Mouse (Mus musculus) heart, postnatal 0 days (tissue): ENCODE measurements around the gene Tmem59. TPM values are rescaled to one million over a fixed set of nuclear protein-coding genes. Genes with fewer than 3 reads are reported as not detected.

ENCODE experiments used
- ATAC-seq: fragments of 200-750 bp; cut with Nextera tagmentation; 2 replicates; pipeline ENCODE4 v1.8.0; 2017; ENCODE audit warnings: low read depth, moderate number of reproducible peaks, moderate library complexity; ENCODE audit not compliant: insufficient read depth
- DNase-seq: peaks from one replicate; pipeline ENCODE4 v3.0.0-alpha.2; 2016; ENCODE audit warnings: low spot score
- H3K27ac ChIP-seq: fragments of 300-500 bp; sonication (generic); 2 replicates; pipeline ENCODE4 v1.5.1; 2014; ENCODE audit warnings: low read depth, mild to moderate bottlenecking
- H3K27me3 ChIP-seq: fragments of 300-500 bp; sonication (generic); 2 replicates; pipeline ENCODE4 v1.6.1; 2014; ENCODE audit warnings: low read length, mixed read lengths; ENCODE audit not compliant: control insufficient read depth, insufficient read depth
- H3K36me3 ChIP-seq: fragments of 300-500 bp; sonication (generic); replicated peaks from 2 replicates; pipeline ENCODE4 v1.6.1; 2014; ENCODE audit warnings: low read length, mixed read lengths; ENCODE audit not compliant: control insufficient read depth, insufficient read depth
- H3K4me1 ChIP-seq: fragments of 300-500 bp; sonication (generic); 2 replicates; pipeline ENCODE4 v1.6.1; 2014; ENCODE audit warnings: antibody characterized with exemption; ENCODE audit not compliant: control insufficient read depth, insufficient read depth
- H3K4me2 ChIP-seq: fragments of 300-500 bp; sonication (generic); 2 replicates; pipeline ENCODE4 v1.6.1; 2014; ENCODE audit warnings: low read depth, mild to moderate bottlenecking, low read length, moderate library complexity
- H3K4me3 ChIP-seq: fragments of 300-500 bp; sonication (generic); 2 replicates; pipeline ENCODE4 v1.5.1; 2014; ENCODE audit warnings: low read depth, low read length
- H3K9ac ChIP-seq: fragments of 300-500 bp; sonication (generic); replicated peaks from 2 replicates; pipeline ENCODE4 v1.6.1; 2014; ENCODE audit warnings: low read depth, low read length, mixed read lengths
- H3K9me3 ChIP-seq: fragments of 300-500 bp; sonication (generic); replicated peaks from 2 replicates; pipeline ENCODE4 v1.6.1; 2016; ENCODE audit warnings: low read length; ENCODE audit not compliant: control insufficient read depth
- CTCF ChIP-seq: IDR thresholded peaks from 2 replicates; pipeline ENCODE4 v1.5.1; 2016; ENCODE audit warnings: antibody characterized with exemption, control low read depth, low read depth
- EP300 ChIP-seq: IDR thresholded peaks from 2 replicates; pipeline ENCODE4 v1.6.1; 2016; ENCODE audit warnings: antibody characterized with exemption, low read depth
- WGBS: fragments of 180-500 bp; shearing (Covaris S2); extraction: QIAGEN DNeasy Blood & Tissue Kit; methylation state at CpG from one replicate; pipeline ENCODE4 v1.1.7; 2014; 5-methylcytosine and 5-hydroxymethylcytosine counted together
- polyA plus RNA-seq: library from polyadenylated mRNA; unstranded; fragments of >200 nt; fragmentation: Nextera tagmentation; extraction: Ambion mirVana; gene quantifications from 2 replicates; pipeline ENCODE4 v1.2.1, GENCODE M21; 2015
- total RNA-seq: library from RNA; depleted of rRNA; stranded (reverse); fragments of >200 nt; gene quantifications from 2 replicates; pipeline ENCODE4 v1.2.3, GENCODE M21; 2014; ENCODE audit warnings: low replicate concordance

The Tmem59 gene
- total and polyA plus RNA-seq, 2 experiments from 2014 or later: 156 to 323 TPM

DNA sequence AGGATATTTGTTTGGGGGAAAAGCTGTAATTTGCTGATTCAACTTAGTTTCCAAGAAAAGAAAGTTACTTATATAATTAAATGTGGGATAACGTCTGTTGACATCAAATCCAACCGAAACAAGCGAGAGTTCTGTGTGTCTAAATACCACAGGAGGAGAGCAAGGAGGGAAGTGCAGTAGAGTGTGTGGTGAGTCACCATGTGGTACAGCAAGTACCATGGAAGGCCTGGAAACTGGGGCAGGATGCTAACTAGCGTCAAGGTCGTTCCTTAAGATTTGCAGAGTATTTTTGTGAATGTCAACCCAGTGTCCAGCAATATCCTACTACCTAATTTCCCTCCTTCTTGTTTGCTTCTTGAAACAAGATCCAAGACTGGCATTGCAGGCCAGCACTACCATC is 19.9 kb downstream of the Tmem59 start:
- peaks cover 95% of the 10 kb centered on the region for H3K36me3 ChIP-seq

DNA sequence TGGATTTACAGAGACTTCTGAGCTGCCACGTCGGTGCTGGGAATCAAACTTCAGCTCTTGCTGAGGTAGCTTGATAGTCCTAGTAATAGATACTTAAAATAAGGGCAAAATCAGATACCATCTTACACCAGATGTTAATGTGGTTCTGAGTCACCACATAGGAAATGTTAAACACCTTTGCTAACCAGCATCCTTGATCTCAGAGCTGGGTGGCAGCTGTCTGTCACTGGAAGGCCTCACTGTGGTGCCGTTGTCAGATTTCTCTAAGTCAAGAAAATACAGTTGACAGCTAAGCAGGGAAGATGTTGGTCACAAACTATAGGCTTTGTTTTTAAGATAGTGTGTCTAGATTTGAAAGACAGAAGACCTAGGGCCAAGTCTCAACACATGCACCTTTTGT is 23.6 kb downstream of the Tmem59 start:
- Histone ChIP-seq H3K27ac (no peak overlapping the region; the same call in 1 of the 2 replicates), H3K4me2 (no peak overlapping the region), H3K4me1 (no peaks in the 10 kb centered on the region), H3K4me3 (no peak overlapping the region), H3K9me3 (no peaks in the 10 kb centered on the region), H3K9ac (no peak overlapping the region), H3K36me3 (peaks cover 69% of the 10 kb centered on the region), H3K27me3 (no peaks in the 10 kb centered on the region)
- no peak for DNase-seq
- TF ChIP-seq CTCF (no peak), EP300 (no peak)
- 92% methylated on average over 3 of the region's 3 CpGs for WGBS
- no peak for ATAC-seq

More for the DNA sequence above, 19.9 kb downstream of the Tmem59 start:
- ATAC-seq (no peak), DNase-seq (no peak)
- Histone ChIP-seq H3K4me2 (no peak overlapping the region), H3K4me3 (no peak overlapping the region), H3K9me3 (no peaks in the 10 kb centered on the region), H3K4me1 (no peaks in the 10 kb centered on the region), H3K27ac (no peak overlapping the region), H3K9ac (no peak overlapping the region), H3K27me3 (no peaks in the 10 kb centered on the region)
- 89% methylated on average over 5 of the region's 5 CpGs for WGBS
- no peak for TF ChIP-seq CTCF
- TF ChIP-seq EP300: no peak

- Histone ChIP-seq H3K27me3 (peaks cover 7% of the 10 kb centered on the region; the same call in 1 of the 2 replicates), H3K4me2 (no peak overlapping the region), H3K36me3 (peaks cover 64% of the 10 kb centered on the region), H3K4me1 (no peaks in the 10 kb centered on the region), H3K27ac (no peak overlapping the region), H3K9me3 (no peaks in the 10 kb centered on the region), H3K4me3 (no peak overlapping the region), H3K9ac (no peak overlapping the region)
- TF ChIP-seq CTCF: no peak
- no peak for TF ChIP-seq EP300
- DNase-seq: no peak
- whole genome bisulfite sequencing: 84% methylated on average over 7 of the region's 7 CpGs
- ATAC-seq: no peak
These were observed 24.8 kb downstream of the Tmem59 start for GRCm38 (mm10) chr4:107203001-107203400.

DNA sequence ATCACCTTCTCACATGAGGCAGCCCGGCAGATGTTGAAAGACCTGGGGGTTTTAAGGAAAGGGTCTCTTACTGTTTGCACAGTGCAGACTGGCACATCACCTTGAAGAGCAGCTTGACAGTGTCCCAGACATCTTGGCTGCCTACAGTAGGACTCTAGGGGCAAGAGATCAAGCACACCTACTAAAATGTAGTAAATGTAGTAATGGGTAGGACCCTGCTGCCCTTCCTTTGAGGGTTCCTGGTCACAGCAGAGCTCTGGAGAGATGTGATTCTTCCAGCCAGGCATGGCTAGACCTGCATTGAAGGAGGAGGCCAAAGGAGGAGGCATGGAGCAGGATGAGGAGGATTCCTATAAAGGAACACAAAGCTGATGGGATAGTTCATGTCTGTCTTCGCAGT is 28.8 kb downstream of the Tmem59 start:
- ATAC-seq: no peak
- 96% methylated on average over 2 of the region's 2 CpGs for WGBS
- peaks cover 26% of the 10 kb centered on the region for H3K36me3 ChIP-seq

DNA sequence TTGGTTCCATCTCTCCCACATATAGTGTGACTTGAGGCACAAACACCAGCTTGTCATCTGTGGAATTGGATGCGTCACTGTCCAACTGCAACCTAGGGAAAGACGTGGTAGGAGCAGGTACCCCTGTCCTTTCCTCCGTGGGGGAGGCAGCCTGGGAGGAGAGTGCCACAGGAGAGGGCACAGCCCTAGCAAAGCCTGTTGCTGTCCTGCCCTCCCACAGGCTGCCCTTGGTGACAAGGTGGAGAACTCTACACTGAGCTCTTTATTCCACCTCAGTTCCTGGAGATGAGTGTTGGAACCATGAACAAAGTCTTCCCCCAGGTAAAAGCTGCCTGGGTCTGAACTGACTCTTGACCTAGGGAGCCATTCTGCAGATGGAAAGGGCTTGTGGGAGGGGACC is 30.7 kb downstream of the Tmem59 start, which contains the start of gene Ldlrad1:
Ldlrad1 (plus strand) TSS at position 301 of the 400 bp plus-strand sequence.
- H3K4me1 ChIP-seq: no peaks in the 10 kb centered on the region
- 83% methylated on average over 3 of the region's 3 CpGs for WGBS
- no peak within 1 kb of the TSS for H3K4me2 ChIP-seq
- DNase-seq: no peak
- no peak within 1 kb of the TSS for H3K4me3 ChIP-seq
- no peak within 1 kb of the TSS for H3K9ac ChIP-seq
- H3K27ac ChIP-seq: no peak within 1 kb of the TSS
- TF ChIP-seq CTCF (no peak), EP300 (no peak)
- no peaks in the 10 kb centered on the region for H3K9me3 ChIP-seq
- no peak for ATAC-seq
- peaks cover 41% of the 10 kb centered on the region for H3K27me3 ChIP-seq
- H3K36me3 ChIP-seq: peaks cover 15% of the 10 kb centered on the region; the same call in 1 of the 2 replicates

More for the DNA sequence above, 28.8 kb downstream of the Tmem59 start:
- Histone ChIP-seq H3K4me3 (no peak overlapping the region), H3K4me1 (no peaks in the 10 kb centered on the region), H3K27me3 (peaks cover 23% of the 10 kb centered on the region; the same call in 1 of the 2 replicates), H3K27ac (no peak overlapping the region), H3K9me3 (no peaks in the 10 kb centered on the region), H3K9ac (no peak overlapping the region), H3K4me2 (no peak overlapping the region)
- no peak for DNase-seq
- TF ChIP-seq EP300 (no peak), CTCF (no peak)

DNA sequence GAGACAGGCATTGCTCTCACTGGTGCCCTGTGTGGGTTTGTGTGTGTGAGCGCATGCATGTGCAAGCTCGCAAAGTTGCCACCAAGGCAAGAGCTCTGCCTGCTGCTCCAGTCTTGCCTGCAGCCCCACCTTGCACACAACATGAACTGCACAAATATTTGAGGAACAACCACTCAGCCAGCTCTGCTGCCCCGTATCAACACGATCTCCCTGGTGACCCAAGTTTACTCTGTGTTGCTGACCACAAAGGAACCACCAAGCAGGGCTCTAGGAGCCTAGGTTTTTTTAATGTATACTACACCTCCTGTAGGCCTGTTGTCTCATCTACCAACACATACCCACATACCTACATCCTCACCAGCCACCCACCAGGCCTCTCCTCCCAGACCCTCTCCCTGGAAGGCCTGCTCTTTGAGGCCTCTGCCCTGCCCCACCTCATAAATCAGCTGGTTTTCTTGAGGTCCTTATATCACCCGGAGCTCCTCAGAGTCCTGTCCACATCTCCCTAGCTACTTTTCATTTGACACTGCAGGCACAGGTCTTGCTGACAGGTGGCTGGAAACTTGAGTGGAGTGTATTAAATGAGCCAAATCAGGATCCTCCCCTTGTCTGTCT is 32.4 kb downstream of the Tmem59 start:
- 72% methylated on average over 5 of the region's 5 CpGs for WGBS
- H3K4me3 ChIP-seq: no peak overlapping the region
- 0 out of 2 replicates have a peak, but pooled peaks cover 15% of the 10 kb centered on the region for H3K36me3 ChIP-seq
- DNase-seq (no peak), ATAC-seq (no peak)
- H3K9me3 ChIP-seq: no peaks in the 10 kb centered on the region
- TF ChIP-seq EP300 (no peak), CTCF (no peak)
- H3K4me2 ChIP-seq: no peak overlapping the region
- H3K9ac ChIP-seq: no peak overlapping the region
- no peaks in the 10 kb centered on the region for H3K4me1 ChIP-seq
- no peak overlapping the region for H3K27ac ChIP-seq
- peaks cover 58% of the 10 kb centered on the region for H3K27me3 ChIP-seq
